Mouse (Mus musculus) myocyte (in vitro differentiated cells): ENCODE data around the gene Fxyd1.

Source experiments
- E2F4 ChIP-seq: IDR thresholded peaks from one replicate; pipeline ENCODE4 v1.6.1; 2011; ENCODE audit warnings: mild to moderate bottlenecking, control low read depth, moderate library complexity; ENCODE audit not compliant: insufficient read depth
- MAX ChIP-seq: IDR thresholded peaks from one replicate; pipeline ENCODE4 v1.6.1; 2011; ENCODE audit warnings: low read depth, mild to moderate bottlenecking, control low read depth
- POLR2A ChIP-seq: IDR thresholded peaks from one replicate; pipeline ENCODE4 v1.6.1; 2011; ENCODE audit warnings: low read depth, mild to moderate bottlenecking, control low read depth, moderate library complexity; ENCODE audit not compliant: insufficient read length
- POLR2AphosphoS2 ChIP-seq: IDR thresholded peaks from one replicate; pipeline ENCODE4 v1.6.1; 2011; ENCODE audit warnings: low read depth, control low read depth; ENCODE audit not compliant: insufficient read length
- TCF12 ChIP-seq: IDR thresholded peaks from one replicate; pipeline ENCODE4 v1.6.1; 2011; ENCODE audit warnings: mild to moderate bottlenecking, control low read depth; ENCODE audit not compliant: poor library complexity, insufficient read depth, severe bottlenecking

DNA sequence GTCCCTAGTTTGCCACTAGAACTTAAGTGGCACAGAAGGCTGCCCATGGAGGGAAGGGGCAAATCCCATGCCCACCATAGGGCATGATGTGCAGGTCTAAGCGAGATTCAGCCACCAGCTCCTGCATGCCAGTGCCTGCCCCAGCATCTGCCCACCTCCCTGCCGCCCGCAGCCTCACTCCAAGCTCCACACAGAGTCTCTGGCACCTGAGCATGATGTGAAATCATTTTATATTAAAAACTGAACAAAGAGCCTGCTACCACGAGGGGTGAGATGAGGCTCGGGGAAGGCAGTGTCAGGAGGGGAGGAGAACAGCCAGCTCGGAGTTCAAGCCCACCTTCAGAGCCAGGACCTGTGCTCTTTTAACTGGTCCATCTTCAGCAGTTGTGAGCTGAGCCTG, 13.3 kb upstream of the Fxyd1 start:
- no peak for TF ChIP-seq POLR2A
- TF ChIP-seq MAX, result no peak
- TF ChIP-seq TCF12, result no peak
- no peak for TF ChIP-seq POLR2AphosphoS2
- no peak for TF ChIP-seq E2F4
